Mouse (Mus musculus) hindbrain, embryonic 13.5 days (tissue): ENCODE results near the gene Rab44. TPM values are rescaled to one million over a fixed set of nuclear protein-coding genes. Genes with fewer than 3 reads are reported as not detected.
A peak's percentile ranks its signal among the peaks of the same experiment; 100 is the strongest.
"Not testable (repeated sequence)": the region's sequence is repeated elsewhere in the genome, so short reads cannot be mapped to it uniquely, and the experiment has no call there.

Source experiments
- ATAC-seq: fragments of 200-750 bp; cut with Nextera tagmentation; 2 replicates; pipeline ENCODE4 v1.8.0; 2017; ENCODE audit warnings: moderate TSS enrichment; ENCODE audit not compliant: low FRiP score
- H3K27ac ChIP-seq: fragments of 300-500 bp; sonication (generic); 2 replicates; pipeline ENCODE4 v1.5.1; 2015; ENCODE audit warnings: inconsistent platforms, mild to moderate bottlenecking, moderate library complexity
- H3K27me3 ChIP-seq: fragments of 300-500 bp; sonication (generic); 2 replicates; pipeline ENCODE4 v1.6.1; 2015; ENCODE audit warnings: mild to moderate bottlenecking, inconsistent platforms
- H3K36me3 ChIP-seq: fragments of 300-500 bp; sonication (generic); 2 replicates; pipeline ENCODE4 v1.6.1; 2015; ENCODE audit warnings: mild to moderate bottlenecking, inconsistent platforms
- H3K4me1 ChIP-seq: fragments of 300-500 bp; sonication (generic); replicated peaks from 2 replicates; pipeline ENCODE4 v1.6.1; 2015; ENCODE audit warnings: inconsistent platforms
- H3K4me2 ChIP-seq: fragments of 300-500 bp; sonication (generic); 2 replicates; pipeline ENCODE4 v1.6.1; 2015; ENCODE audit warnings: inconsistent platforms, mild to moderate bottlenecking, moderate library complexity
- H3K4me3 ChIP-seq: fragments of 300-500 bp; sonication (generic); 2 replicates; pipeline ENCODE4 v1.5.1; 2015; ENCODE audit warnings: mild to moderate bottlenecking, inconsistent platforms
- H3K9ac ChIP-seq: fragments of 300-500 bp; sonication (generic); 2 replicates; pipeline ENCODE4 v1.6.1; 2015; ENCODE audit warnings: mild to moderate bottlenecking, inconsistent platforms
- H3K9me3 ChIP-seq: fragments of 300-500 bp; sonication (generic); 2 replicates; pipeline ENCODE4 v1.6.1; 2016; ENCODE audit warnings: inconsistent platforms
- WGBS: fragments of 180-500 bp; shearing (Covaris S2); methylation state at CpG from one replicate; pipeline ENCODE4 v1.1.7; 2015; 5-methylcytosine and 5-hydroxymethylcytosine counted together
- polyA plus RNA-seq: library from polyadenylated mRNA; unstranded; fragments of >200 nt; fragmentation: Nextera tagmentation; extraction: Ambion mirVana; gene quantifications from 2 replicates; pipeline ENCODE4 v1.2.1, GENCODE M21; 2015

Rab44 gene
- polyA plus RNA-seq, 1 experiment from 2014 or later = 0.22 TPM

GRCm38 (mm10) chr17:29093961-29094309 is 20.0 kb upstream of the Rab44 start:
- peak overlapping the region; percentile 77 for H3K9ac ChIP-seq
- H3K4me3 ChIP-seq = peak overlapping the region; percentile 52
- H3K9me3 ChIP-seq = no peaks in the 10 kb centered on the region
- peaks cover 41% of the 10 kb centered on the region for H3K27me3 ChIP-seq
- peak overlapping the region; percentile 88 for H3K4me2 ChIP-seq
- peaks cover 25% of the 10 kb centered on the region for H3K4me1 ChIP-seq
- 0% methylated on average over 24 of the region's 24 CpGs for WGBS
- no peak overlapping the region for H3K27ac ChIP-seq
- peaks cover 3% of the 10 kb centered on the region; the same call in 1 of the 2 replicates for H3K36me3 ChIP-seq
- peak; percentile 9 for ATAC-seq

- Histone ChIP-seq H3K36me3 (peaks cover 6% of the 10 kb centered on the region; the same call in 1 of the 2 replicates), H3K4me2 (peak overlapping the region; percentile 88), H3K9me3 (no peaks in the 10 kb centered on the region), H3K27ac (peak overlapping the region; percentile 72; the same call in 1 of the 2 replicates), H3K4me1 (peaks cover 25% of the 10 kb centered on the region), H3K27me3 (peaks cover 41% of the 10 kb centered on the region), H3K4me3 (peak overlapping the region; percentile 52), H3K9ac (peak overlapping the region; percentile 77)
- peak; percentile 66 for ATAC-seq
- WGBS = under 1% methylated on average over 66 of the region's 71 CpGs
Measured at GRCm38 (mm10) chr17:29094310-29095181, 19.4 kb upstream of the Rab44 start.

GRCm38 (mm10) chr17:29095201-29095733 is 18.7 kb upstream of the Rab44 start:
- Histone ChIP-seq H3K9me3 (no peaks in the 10 kb centered on the region), H3K4me1 (peaks cover 25% of the 10 kb centered on the region), H3K4me2 (peak overlapping the region; percentile 88), H3K4me3 (peak overlapping the region; percentile 52), H3K27me3 (peaks cover 41% of the 10 kb centered on the region), H3K27ac (peak overlapping the region; percentile 72; the same call in 1 of the 2 replicates), H3K36me3 (peaks cover 10% of the 10 kb centered on the region), H3K9ac (peak overlapping the region; percentile 77)
- peak; percentile 84 for ATAC-seq
- WGBS = under 1% methylated on average over 44 of the region's 44 CpGs

GRCm38 (mm10) chr17:29096245-29096644 is 17.7 kb upstream of the Rab44 start:
- Histone ChIP-seq H3K4me1 (peaks cover 25% of the 10 kb centered on the region), H3K9me3 (no peaks in the 10 kb centered on the region), H3K9ac (0 out of 2 replicates have a peak overlapping the region, but pooled peaks have one; percentile 77), H3K27me3 (peaks cover 36% of the 10 kb centered on the region), H3K4me2 (no peak overlapping the region), H3K27ac (no peak overlapping the region), H3K36me3 (peaks cover 12% of the 10 kb centered on the region), H3K4me3 (no peak overlapping the region)
- 88% methylated on average over 6 of the region's 6 CpGs for WGBS
- ATAC-seq = no peak

GRCm38 (mm10) chr17:29096851-29097561 is 16.9 kb upstream of the Rab44 start:
- Histone ChIP-seq H3K9me3 (no peaks in the 10 kb centered on the region), H3K27me3 (peaks cover 30% of the 10 kb centered on the region), H3K27ac (no peak overlapping the region), H3K4me3 (no peak overlapping the region), H3K36me3 (peaks cover 12% of the 10 kb centered on the region), H3K4me2 (no peak overlapping the region), H3K4me1 (peaks cover 25% of the 10 kb centered on the region), H3K9ac (no peak overlapping the region)
- no peak for ATAC-seq
- WGBS = 65% methylated on average over 7 of the region's 7 CpGs

GRCm38 (mm10) chr17:29098291-29098690 is 15.7 kb upstream of the Rab44 start:
- H3K9me3 ChIP-seq = no peaks in the 10 kb centered on the region
- WGBS = 95% methylated on average over 24 of the region's 24 CpGs

GRCm38 (mm10) chr17:29099076-29099475 is 14.9 kb upstream of the Rab44 start:
- Histone ChIP-seq H3K9ac (no peak overlapping the region), H3K27ac (no peak overlapping the region), H3K9me3 (no peaks in the 10 kb centered on the region), H3K27me3 (peaks cover 18% of the 10 kb centered on the region), H3K36me3 (peaks cover 12% of the 10 kb centered on the region), H3K4me3 (no peak overlapping the region), H3K4me2 (no peak overlapping the region), H3K4me1 (peaks cover 14% of the 10 kb centered on the region)
- WGBS = 73% methylated on average over 8 of the region's 8 CpGs
- no peak for ATAC-seq

More at GRCm38 (mm10) chr17:29098291-29098690, 15.7 kb upstream of the Rab44 start:
- H3K27ac ChIP-seq = no peak overlapping the region
- no peak overlapping the region for H3K4me2 ChIP-seq
- ATAC-seq = no peak
- H3K27me3 ChIP-seq = peaks cover 18% of the 10 kb centered on the region
- peaks cover 22% of the 10 kb centered on the region for H3K4me1 ChIP-seq
- no peak overlapping the region for H3K4me3 ChIP-seq
- H3K9ac ChIP-seq = no peak overlapping the region
- peaks cover 12% of the 10 kb centered on the region for H3K36me3 ChIP-seq

GRCm38 (mm10) chr17:29100627-29101026 is 13.3 kb upstream of the Rab44 start:
- no peak overlapping the region for H3K9ac ChIP-seq
- WGBS = 93% methylated on average over 7 of the region's 7 CpGs
- ATAC-seq = no peak
- no peaks in the 10 kb centered on the region for H3K9me3 ChIP-seq
- H3K4me3 ChIP-seq = no peak overlapping the region
- H3K4me2 ChIP-seq = no peak overlapping the region
- H3K27me3 ChIP-seq = 0 out of 2 replicates have a peak, but pooled peaks cover 11% of the 10 kb centered on the region
- H3K36me3 ChIP-seq = peaks cover 12% of the 10 kb centered on the region
- peaks cover 2% of the 10 kb centered on the region for H3K4me1 ChIP-seq
- no peak overlapping the region for H3K27ac ChIP-seq

GRCm38 (mm10) chr17:29110356-29110755 is 3.6 kb upstream of the Rab44 start:
- ATAC-seq = not testable (repeated sequence)
- 89% methylated on average over 6 of the region's 6 CpGs for WGBS

GRCm38 (mm10) chr17:29111332-29111731 is 2.6 kb upstream of the Rab44 start:
- Histone ChIP-seq H3K4me2 (no peak overlapping the region), H3K27me3 (no peaks in the 10 kb centered on the region), H3K9me3 (no peaks in the 10 kb centered on the region), H3K9ac (no peak overlapping the region), H3K36me3 (no peaks in the 10 kb centered on the region), H3K4me1 (no peaks in the 10 kb centered on the region), H3K4me3 (no peak overlapping the region), H3K27ac (no peak overlapping the region)
- 94% methylated on average over 5 of the region's 5 CpGs for WGBS
- no peak for ATAC-seq

More at GRCm38 (mm10) chr17:29110356-29110755, 3.6 kb upstream of the Rab44 start:
- H3K27ac ChIP-seq, H3K4me2 ChIP-seq, H3K9me3 ChIP-seq, H3K36me3 ChIP-seq, H3K4me1 ChIP-seq, H3K9ac ChIP-seq, H3K27me3 ChIP-seq, H3K4me3 ChIP-seq: not testable (repeated sequence)

GRCm38 (mm10) chr17:29116023-29116422 is 2.1 kb downstream of the Rab44 start:
- Histone ChIP-seq H3K9me3 (no peaks in the 10 kb centered on the region), H3K4me1 (no peaks in the 10 kb centered on the region), H3K4me2 (no peak overlapping the region), H3K27me3 (no peaks in the 10 kb centered on the region), H3K27ac (no peak overlapping the region), H3K36me3 (no peaks in the 10 kb centered on the region), H3K4me3 (no peak overlapping the region), H3K9ac (no peak overlapping the region)
- 74% methylated on average over 12 of the region's 12 CpGs for WGBS
- no peak for ATAC-seq

- ATAC-seq = no peak
- no peak overlapping the region for H3K9ac ChIP-seq
- H3K27ac ChIP-seq = no peak overlapping the region
- H3K4me1 ChIP-seq = no peaks in the 10 kb centered on the region
- H3K4me3 ChIP-seq = no peak overlapping the region
- 76% methylated on average over 8 of the region's 8 CpGs for WGBS
- no peaks in the 10 kb centered on the region for H3K27me3 ChIP-seq
- H3K4me2 ChIP-seq = no peak overlapping the region
- no peaks in the 10 kb centered on the region for H3K36me3 ChIP-seq
- H3K9me3 ChIP-seq = no peaks in the 10 kb centered on the region
Measured at GRCm38 (mm10) chr17:29117006-29117648, 3.2 kb downstream of the Rab44 start.
